Mouse (Mus musculus) C2C12 (cell line): Measurements from ENCODE around the gene Skp2. TPM values are rescaled to one million over a fixed set of nuclear protein-coding genes. Genes with fewer than 3 reads are reported as not detected.

ENCODE experiments used
- H3K27me3 ChIP-seq: one replicate; pipeline ENCODE4 v1.6.1; 2011; ENCODE audit not compliant: control insufficient read depth, insufficient read depth, insufficient read length
- H3K36me3 ChIP-seq: one replicate; pipeline ENCODE4 v1.6.1; 2011; ENCODE audit not compliant: control insufficient read depth, insufficient read depth
- H3K4me3 ChIP-seq: one replicate; pipeline ENCODE4 v1.5.1; 2011; ENCODE audit warnings: mild to moderate bottlenecking, control low read depth; ENCODE audit not compliant: poor library complexity, insufficient read depth, severe bottlenecking
- H3K79me2 ChIP-seq: one replicate; pipeline ENCODE4 v1.6.1; 2011; ENCODE audit not compliant: control insufficient read depth, insufficient read depth
- H3K79me3 ChIP-seq: one replicate; pipeline ENCODE4 v1.6.1; 2011; ENCODE audit warnings: low read depth, control low read depth
- H3ac ChIP-seq: one replicate; pipeline ENCODE3; 2011; ENCODE audit warnings: low read depth; ENCODE audit not compliant: control insufficient read depth, insufficient read length
- CEBPB ChIP-seq: IDR thresholded peaks from one replicate; pipeline ENCODE4 v1.6.1; 2011; ENCODE audit warnings: low read depth, mild to moderate bottlenecking, control low read depth, moderate library complexity
- CTCF ChIP-seq: IDR thresholded peaks from one replicate; pipeline ENCODE4 v1.5.1; 2011; ENCODE audit not compliant: control insufficient read depth, insufficient read depth, insufficient read length
- FOSL1 ChIP-seq: IDR thresholded peaks from one replicate; pipeline ENCODE4 v1.8.0; 2011; ENCODE audit warnings: mild to moderate bottlenecking, low read length; ENCODE audit not compliant: poor library complexity, insufficient read depth, severe bottlenecking
- MAX ChIP-seq: IDR thresholded peaks from one replicate; pipeline ENCODE4 v1.6.1; 2011; ENCODE audit warnings: mild to moderate bottlenecking, control low read depth
- MYOD1 ChIP-seq: IDR thresholded peaks from one replicate; pipeline ENCODE4 v1.6.1; 2011; ENCODE audit warnings: low read depth; ENCODE audit not compliant: control insufficient read depth, insufficient read length
- MYOG ChIP-seq: IDR thresholded peaks from one replicate; pipeline ENCODE4 v1.6.1; 2011; ENCODE audit not compliant: control insufficient read depth, insufficient read length; ENCODE audit errors: extremely low read depth
- USF1 ChIP-seq: IDR thresholded peaks from one replicate; pipeline ENCODE4 v1.6.1; 2011; ENCODE audit warnings: low read depth, mild to moderate bottlenecking, control low read depth, moderate library complexity
- polyA plus RNA-seq: library from polyadenylated mRNA; unstranded; fragments of >200 nt; fragmentation: generic; extraction: Trizol; gene quantifications from one replicate; pipeline ENCODE4 v1.2.1, GENCODE M21; 2012; ENCODE audit warnings: missing spikeins

The Skp2 gene
- polyA plus RNA-seq, 1 experiment: 22.5 TPM

DNA sequence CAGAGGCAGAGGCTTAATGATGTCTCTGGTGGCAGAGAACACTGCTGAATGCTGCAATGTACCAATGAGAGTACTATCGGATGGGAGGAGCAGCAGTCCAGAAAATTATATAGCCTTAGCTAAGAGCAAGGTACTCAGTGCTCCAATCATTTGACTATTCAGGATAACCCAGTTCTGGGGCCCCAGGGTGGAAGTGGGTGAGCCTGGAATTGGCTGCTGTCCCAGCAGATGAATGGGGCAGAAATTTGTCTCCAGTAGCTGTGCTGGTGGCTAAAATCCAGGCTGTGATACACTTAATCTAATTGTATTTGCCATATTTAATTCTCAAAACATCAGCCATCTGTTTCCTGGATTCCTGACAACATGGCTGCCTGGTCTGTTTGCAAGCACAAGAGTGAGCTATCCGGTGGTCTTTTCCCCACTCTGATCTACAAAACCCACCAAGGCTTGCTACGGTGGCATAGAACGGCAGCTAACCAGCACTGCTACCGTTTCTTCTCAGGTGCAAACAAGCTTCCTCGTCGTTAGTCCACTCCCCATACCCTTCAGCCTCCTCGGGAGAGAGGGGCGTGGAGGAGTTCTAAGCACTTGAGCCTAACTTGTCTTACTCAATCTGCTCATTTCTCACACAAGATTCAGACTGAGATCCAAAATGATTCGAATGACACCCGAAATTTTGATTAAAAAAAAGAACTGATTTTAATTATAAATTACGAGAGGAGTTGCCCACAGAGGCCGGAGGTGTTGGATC, 22.4 kb downstream of the Skp2 start:
- Histone ChIP-seq H3K36me3 (peaks cover 96% of the 10 kb centered on the region), H3K4me3 (no peak overlapping the region), H3ac (no peak overlapping the region), H3K79me3 (peaks cover 64% of the 10 kb centered on the region), H3K27me3 (no peaks in the 10 kb centered on the region), H3K79me2 (peaks cover 100% of the 10 kb centered on the region)
- TF ChIP-seq MAX (no peak), USF1 (no peak), MYOD1 (no peak), FOSL1 (no peak)

DNA sequence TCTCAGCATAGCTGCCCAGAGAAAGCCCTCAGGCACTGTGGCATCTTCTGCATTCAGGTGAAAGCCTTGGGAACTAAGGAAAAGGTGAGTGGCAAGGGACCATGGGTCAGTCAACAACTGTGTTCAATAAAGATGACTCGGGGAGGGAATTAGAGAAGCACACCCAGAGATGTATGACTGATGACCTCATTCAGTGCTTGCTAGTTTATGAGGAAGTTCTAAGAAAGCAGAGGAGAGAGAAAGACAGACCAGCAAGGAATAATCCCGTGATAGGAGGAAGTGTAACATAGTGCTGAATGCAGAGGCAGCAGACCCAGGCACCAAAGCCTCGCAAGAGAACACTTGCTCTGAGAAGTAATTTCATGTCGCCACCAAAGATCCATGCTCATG, 23.7 kb downstream of the Skp2 start:
- TF ChIP-seq MAX (no peak), FOSL1 (no peak), USF1 (no peak), MYOG (no peak), CTCF (no peak), MYOD1 (no peak), CEBPB (no peak)
- H3ac ChIP-seq: no peak overlapping the region
- H3K79me3 ChIP-seq: peaks cover 50% of the 10 kb centered on the region
- H3K36me3 ChIP-seq: peaks cover 96% of the 10 kb centered on the region
- no peak overlapping the region for H3K4me3 ChIP-seq
- H3K79me2 ChIP-seq: peaks cover 98% of the 10 kb centered on the region
- no peaks in the 10 kb centered on the region for H3K27me3 ChIP-seq

DNA sequence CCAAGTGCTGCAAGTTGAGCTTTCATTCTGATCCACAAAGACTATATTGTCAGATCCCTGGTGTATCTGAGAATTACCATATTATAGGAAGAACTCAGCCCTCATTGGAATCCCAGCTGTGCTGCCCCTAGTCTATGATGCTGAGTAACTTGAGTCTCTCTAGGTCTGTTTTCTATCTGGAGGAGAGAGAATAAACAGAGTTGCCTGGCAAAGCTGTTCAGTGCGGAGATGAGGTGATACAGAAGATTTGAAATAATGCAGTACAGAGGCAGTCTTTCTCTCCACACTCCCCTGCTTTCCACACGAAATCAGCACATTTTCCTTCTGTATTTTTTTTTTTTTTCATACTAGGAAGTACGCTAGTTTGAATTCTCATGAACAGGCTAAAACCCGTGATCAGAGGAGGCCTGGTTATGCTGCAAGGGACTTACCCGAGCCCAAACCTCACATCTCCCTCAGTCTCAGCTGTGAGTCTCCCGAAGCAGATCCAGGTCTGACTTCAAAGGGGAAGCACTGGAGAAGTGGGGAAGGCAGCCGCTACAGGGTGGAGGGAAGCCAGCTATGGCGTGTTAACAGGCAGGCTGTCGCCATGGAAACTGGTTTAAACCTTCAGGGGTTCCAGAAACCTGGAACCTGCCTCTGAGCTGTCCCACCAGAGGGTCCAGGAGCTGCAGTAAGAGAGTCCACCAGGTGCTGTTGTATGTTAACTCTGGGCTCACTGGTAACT, 24.3 kb downstream of the Skp2 start:
- Histone ChIP-seq H3K79me2 (peaks cover 92% of the 10 kb centered on the region), H3K4me3 (no peak overlapping the region), H3ac (no peak overlapping the region), H3K36me3 (peaks cover 95% of the 10 kb centered on the region), H3K27me3 (no peaks in the 10 kb centered on the region), H3K79me3 (peaks cover 45% of the 10 kb centered on the region)
- TF ChIP-seq MYOG (no peak), CEBPB (no peak), MAX (no peak), FOSL1 (no peak)

DNA sequence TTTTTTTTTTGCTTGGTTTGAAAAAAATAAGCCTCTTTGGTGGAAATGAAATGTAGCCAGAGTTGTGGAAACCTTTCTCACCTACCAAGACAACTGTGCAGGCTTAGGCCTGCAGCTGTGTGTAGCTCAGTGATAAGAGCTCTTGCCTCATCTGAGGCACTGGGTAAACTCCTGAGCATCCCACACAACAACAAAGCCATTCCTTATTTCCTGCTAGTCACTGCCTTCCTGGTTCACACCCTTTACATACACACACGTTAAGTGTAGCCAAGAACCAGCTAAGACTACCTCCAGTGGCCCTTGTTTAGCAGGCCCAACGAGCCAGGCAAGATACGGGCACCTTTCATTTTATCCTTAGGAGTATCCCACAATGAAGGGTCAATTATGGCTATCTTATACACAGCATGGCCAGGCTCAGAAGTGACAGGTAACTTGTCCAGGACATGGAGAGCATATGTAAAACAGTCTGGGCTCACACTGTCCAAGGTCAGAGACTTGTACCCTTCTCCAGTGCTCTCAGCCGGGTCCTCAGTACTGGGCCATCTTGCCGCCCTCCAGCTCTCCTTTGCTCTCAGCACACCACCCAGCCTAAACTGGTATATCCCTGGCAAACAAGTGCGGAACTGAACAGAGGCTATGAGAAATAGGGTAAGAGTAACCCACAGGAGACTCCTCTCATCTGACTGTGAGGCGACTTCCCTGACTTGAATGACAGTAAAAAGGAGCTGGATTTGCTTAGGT, 28.0 kb downstream of the Skp2 start:
- Histone ChIP-seq H3K4me3 (no peak overlapping the region), H3ac (no peak overlapping the region), H3K27me3 (no peaks in the 10 kb centered on the region), H3K79me2 (peaks cover 55% of the 10 kb centered on the region), H3K79me3 (peaks cover 11% of the 10 kb centered on the region), H3K36me3 (peaks cover 98% of the 10 kb centered on the region)
- no peak for TF ChIP-seq USF1
- TF ChIP-seq MYOD1: no peak
- no peak for TF ChIP-seq CTCF

DNA sequence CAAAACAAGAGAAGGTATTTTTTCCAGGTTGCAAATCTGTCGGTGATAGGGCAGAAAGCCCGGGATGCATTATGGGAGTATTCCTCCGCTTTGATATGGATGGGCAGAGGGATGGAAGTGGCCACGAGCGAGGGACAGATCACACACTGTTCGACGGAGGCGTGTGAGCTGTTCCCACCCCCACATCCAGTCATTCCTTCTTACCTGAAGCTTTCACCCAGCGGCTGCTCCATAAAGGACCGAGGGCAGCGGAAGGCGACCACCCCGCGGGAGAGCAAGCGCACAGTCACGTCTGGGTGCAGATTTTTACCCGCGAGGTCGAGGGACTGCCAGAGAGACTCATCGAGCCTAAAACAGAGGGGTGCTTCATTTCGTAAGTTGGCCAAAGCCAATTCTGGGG, 30.4 kb downstream of the Skp2 start:
- H3K79me3 ChIP-seq: peaks cover 2% of the 10 kb centered on the region
- peaks cover 98% of the 10 kb centered on the region for H3K36me3 ChIP-seq
- no peak overlapping the region for H3K4me3 ChIP-seq
- no peak for TF ChIP-seq MYOG
- no peak for TF ChIP-seq CEBPB
- TF ChIP-seq MAX: no peak
- TF ChIP-seq USF1: no peak
- TF ChIP-seq CTCF: no peak
- no peak overlapping the region for H3ac ChIP-seq
- H3K79me2 ChIP-seq: peaks cover 32% of the 10 kb centered on the region
- H3K27me3 ChIP-seq: no peaks in the 10 kb centered on the region

DNA sequence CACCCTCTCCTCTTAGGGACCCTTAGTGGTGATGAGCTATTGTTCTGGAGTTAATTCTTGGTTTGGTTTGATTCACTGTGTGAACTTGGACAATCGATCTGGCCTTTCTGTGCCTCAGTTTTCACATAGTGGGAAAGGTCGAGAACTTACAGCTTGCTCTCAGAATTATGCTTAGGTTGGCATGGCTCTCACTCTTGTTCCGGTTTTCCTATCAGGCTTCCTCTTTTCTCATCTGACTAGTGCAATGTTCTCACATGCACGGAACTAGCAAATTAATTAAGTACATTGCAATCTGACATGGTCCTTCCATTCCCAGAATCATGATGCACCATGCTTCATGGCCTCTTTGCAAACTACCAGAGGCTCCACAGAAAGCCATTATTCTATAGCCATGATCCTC, 32.2 kb downstream of the Skp2 start:
- no peak overlapping the region for H3K4me3 ChIP-seq
- H3K36me3 ChIP-seq: peaks cover 98% of the 10 kb centered on the region
- no peaks in the 10 kb centered on the region for H3K79me3 ChIP-seq
- no peak overlapping the region for H3ac ChIP-seq
- H3K27me3 ChIP-seq: no peaks in the 10 kb centered on the region
- H3K79me2 ChIP-seq: peaks cover 28% of the 10 kb centered on the region
- TF ChIP-seq MYOD1 (no peak), MYOG (no peak), USF1 (no peak), FOSL1 (no peak), CEBPB (no peak), MAX (no peak), CTCF (no peak)
